Mouse (Mus musculus): ENCODE measurements at regions not wholly inside any gene's neighbourhood (a gene's known extent, or its start where the extent isn't known, plus 50 kb on each side); places are given as distances from the start of the nearest gene placed in this dataset.

DNA sequence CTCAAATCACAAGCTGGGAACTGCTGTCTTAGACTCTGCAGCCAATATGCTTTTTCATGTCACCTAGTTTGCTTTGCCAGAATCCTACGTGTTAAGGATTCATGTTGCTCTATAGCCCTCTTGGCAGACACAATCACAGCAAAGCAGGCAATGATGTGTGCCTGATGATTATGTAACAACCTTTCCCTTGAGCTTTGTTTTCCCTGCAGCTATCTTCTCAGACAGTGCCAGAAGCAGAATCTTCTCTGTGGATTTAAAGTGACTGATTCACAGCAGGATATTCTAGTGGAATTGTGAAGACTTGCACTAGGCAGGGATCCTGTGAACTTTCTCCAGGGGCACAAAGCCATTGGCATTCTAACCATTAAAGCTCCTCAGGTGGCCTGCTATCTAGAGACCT, 359.5 kb upstream of the Olfm3 start:
- DNase-seq (ENCODE audit: low spot score) (no peak), ATAC-seq (replicated peaks; ENCODE audit: low FRiP score, low read depth) (no peak)
- H3K36me3 ChIP-seq (ENCODE audit: insufficient read depth, low read length): no peaks in the 10 kb centered on the region
- no peak overlapping the region for H3K4me2 ChIP-seq (ENCODE audit: low read length)
- no peak overlapping the region for H3K9ac ChIP-seq (ENCODE audit: low read depth, low read length)
- H3K4me1 ChIP-seq (replicated peaks; ENCODE audit: insufficient read depth, low read length): no peaks in the 10 kb centered on the region
- H3K27ac ChIP-seq: no peak overlapping the region
- no peak for TF ChIP-seq CTCF (IDR thresholded peaks at IDR 0.05; ENCODE audit: low read depth)
- H3K9me3 ChIP-seq (replicated peaks; ENCODE audit: low read length): no peaks in the 10 kb centered on the region
- no peak overlapping the region for H3K4me3 ChIP-seq (replicated peaks; ENCODE audit: low read depth, low read length)
- no peaks in the 10 kb centered on the region for H3K27me3 ChIP-seq (ENCODE audit: insufficient read depth, low read length)
- WGBS: 81% methylated on average over 1 of the region's 1 CpGs

DNA sequence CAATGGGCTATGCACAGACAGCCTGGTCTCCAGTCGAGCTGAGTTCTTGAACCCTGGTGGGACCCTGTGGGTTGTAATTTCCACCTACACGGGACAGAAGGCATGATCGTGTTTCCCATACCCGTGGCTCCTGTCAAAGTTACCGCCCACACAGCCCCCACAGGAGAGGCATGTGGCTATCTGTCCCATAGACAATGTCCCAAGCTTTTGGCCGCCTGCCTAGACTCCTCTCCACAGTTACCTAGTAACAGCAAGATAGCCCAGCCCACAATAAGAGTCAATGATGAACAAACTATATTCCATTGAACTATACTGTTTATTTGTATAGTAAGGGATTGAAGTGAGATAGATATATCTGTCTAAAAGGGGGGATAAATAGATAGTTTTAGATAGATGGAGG, 356.7 kb upstream of the Olfm3 start:
- TF ChIP-seq CTCF (IDR thresholded peaks at IDR 0.05; ENCODE audit: low read depth): no peak

DNA sequence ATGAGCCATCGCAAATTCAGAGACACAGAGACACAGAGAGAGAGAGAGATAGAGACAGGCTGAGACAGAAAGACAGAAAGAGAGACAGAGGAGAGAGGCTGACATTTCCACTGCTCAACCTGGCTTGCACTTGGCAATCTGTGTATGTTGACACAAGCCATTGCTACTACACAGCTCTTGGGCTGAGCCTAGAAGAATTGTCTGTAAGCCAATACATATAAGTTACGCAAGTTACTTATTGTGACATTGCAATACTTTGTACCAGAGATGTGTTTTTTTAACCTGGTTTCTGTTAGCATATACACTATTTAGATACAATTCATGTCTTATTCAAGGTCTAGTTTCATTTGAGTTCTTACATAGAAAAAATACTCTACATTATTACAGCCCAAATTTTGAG, 332.9 kb upstream of the Olfm3 start:
- DNase-seq (ENCODE audit: low spot score) (no peak), ATAC-seq (replicated peaks; ENCODE audit: low FRiP score, low read depth) (no peak)
- H3K4me2 ChIP-seq (ENCODE audit: low read length): no peak overlapping the region
- TF ChIP-seq CTCF (IDR thresholded peaks at IDR 0.05; ENCODE audit: low read depth): no peak
- H3K9ac ChIP-seq (ENCODE audit: low read depth, low read length): no peak overlapping the region
- WGBS: 93% methylated on average over 2 of the region's 2 CpGs
- H3K4me3 ChIP-seq (replicated peaks; ENCODE audit: low read depth, low read length): no peak overlapping the region
- H3K4me1 ChIP-seq (replicated peaks; ENCODE audit: insufficient read depth, low read length): no peaks in the 10 kb centered on the region
- no peaks in the 10 kb centered on the region for H3K36me3 ChIP-seq (ENCODE audit: insufficient read depth, low read length)
- no peak overlapping the region for H3K27ac ChIP-seq
- H3K27me3 ChIP-seq (ENCODE audit: insufficient read depth, low read length): no peaks in the 10 kb centered on the region
- no peaks in the 10 kb centered on the region for H3K9me3 ChIP-seq (replicated peaks; ENCODE audit: low read length)

More for the DNA sequence above, 356.7 kb upstream of the Olfm3 start:
- Histone ChIP-seq H3K9me3 (replicated peaks; ENCODE audit: low read length) (no peaks in the 10 kb centered on the region), H3K4me1 (replicated peaks; ENCODE audit: insufficient read depth, low read length) (no peaks in the 10 kb centered on the region), H3K9ac (ENCODE audit: low read depth, low read length) (no peak overlapping the region), H3K36me3 (ENCODE audit: insufficient read depth, low read length) (no peaks in the 10 kb centered on the region), H3K27me3 (ENCODE audit: insufficient read depth, low read length) (no peaks in the 10 kb centered on the region), H3K27ac (no peak overlapping the region), H3K4me3 (replicated peaks; ENCODE audit: low read depth, low read length) (no peak overlapping the region), H3K4me2 (ENCODE audit: low read length) (no peak overlapping the region)
- DNase-seq (ENCODE audit: low spot score): no peak
- 67% methylated on average over 6 of the region's 6 CpGs for WGBS
- no peak for ATAC-seq (replicated peaks; ENCODE audit: low FRiP score, low read depth)

All from kidney, postnatal 0 days (tissue).